Mouse (Mus musculus) cortical plate, adult 2 months (tissue): ENCODE data around the gene Caskin2.

Experiments used
- CTCF ChIP-seq: fragments of 200-500 bp; IDR thresholded peaks from 2 replicates; pipeline ENCODE4 v1.5.1; 2011; ENCODE audit warnings: mild to moderate bottlenecking, control low read depth, low read length; ENCODE audit not compliant: insufficient read depth; ENCODE audit errors: extremely low read depth
- POLR2A ChIP-seq: fragments of 200-500 bp; IDR thresholded peaks from 2 replicates; pipeline ENCODE4 v1.6.1; 2011; ENCODE audit warnings: mild to moderate bottlenecking, low read length, control low read depth; ENCODE audit not compliant: insufficient read depth; ENCODE audit errors: extremely low read depth

DNA sequence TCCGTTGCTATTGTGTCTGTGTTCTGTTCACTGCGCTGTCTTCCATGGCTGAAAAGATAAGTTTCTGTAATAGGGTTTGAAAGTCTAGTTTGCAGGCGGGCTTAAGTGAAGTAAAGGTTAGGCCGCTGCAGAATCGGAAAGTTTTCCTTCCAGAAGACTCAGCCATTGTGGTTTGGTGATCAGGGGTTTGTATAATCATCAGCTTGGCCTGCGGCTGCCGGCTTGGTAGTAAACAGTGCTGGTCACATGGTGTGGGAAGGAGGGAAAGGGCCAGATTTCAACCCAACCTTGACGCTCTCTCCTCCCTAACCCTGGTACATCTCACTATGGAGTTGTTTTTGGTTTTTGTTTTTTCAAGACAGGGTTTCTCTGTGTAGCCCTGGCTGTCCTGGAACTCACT lies 46.5 kb downstream of the Caskin2 start:
- TF ChIP-seq CTCF (no peak), POLR2A (no peak)
